Mouse (Mus musculus) adrenal gland, postnatal 10 days (tissue): ENCODE measurements at regions not wholly inside any gene's neighbourhood (a gene's known extent, or its start where the extent isn't known, plus 50 kb on each side); places are given as distances from the start of the nearest gene placed in this dataset.

ENCODE experiments used
- DNase-seq: peaks from one replicate; pipeline ENCODE4 v3.0.0; 2021; ENCODE audit warnings: mixed read lengths

- no peak for DNase-seq
Measured at GRCm38 (mm10) chr4:95155178-95155577, 103.2 kb upstream of the Jun start.

GRCm38 (mm10) chr4:95155796-95156195, 103.8 kb upstream of the Jun start:
- DNase-seq = no peak

GRCm38 (mm10) chr4:95156451-95157271, 104.6 kb upstream of the Jun start:
- peak; percentile 73 for DNase-seq

GRCm38 (mm10) chr4:95157653-95158430, 105.8 kb upstream of the Jun start:
- DNase-seq = no peak

- DNase-seq = peak; percentile 25
Measured at GRCm38 (mm10) chr4:95158632-95159424, 106.8 kb upstream of the Jun start.

GRCm38 (mm10) chr4:95159821-95160220, 107.8 kb upstream of the Jun start:
- DNase-seq = no peak

- no peak for DNase-seq
Measured at GRCm38 (mm10) chr4:95160465-95160864, 108.4 kb upstream of the Jun start.

GRCm38 (mm10) chr4:95160912-95161669, 109.1 kb upstream of the Jun start:
- peak; percentile 96 for DNase-seq

- DNase-seq = no peak
Measured at GRCm38 (mm10) chr4:95161670-95162020, 109.6 kb upstream of the Jun start.

GRCm38 (mm10) chr4:95162386-95163090, 110.5 kb upstream of the Jun start:
- DNase-seq = no peak

- no peak for DNase-seq
Measured at GRCm38 (mm10) chr4:95163403-95163802, 111.4 kb upstream of the Jun start.

- DNase-seq = no peak
Measured at GRCm38 (mm10) chr4:95166503-95166902, 114.5 kb upstream of the Jun start.

GRCm38 (mm10) chr4:95167216-95167615, 115.2 kb upstream of the Jun start:
- DNase-seq = no peak

GRCm38 (mm10) chr4:95169702-95170101, 117.7 kb upstream of the Jun start:
- no peak for DNase-seq

- DNase-seq = no peak
Measured at GRCm38 (mm10) chr4:95177753-95178152, 125.7 kb upstream of the Jun start.

GRCm38 (mm10) chr4:95178467-95178866, 126.4 kb upstream of the Jun start:
- DNase-seq = no peak

GRCm38 (mm10) chr4:95178900-95179299, 126.9 kb upstream of the Jun start:
- DNase-seq = no peak

GRCm38 (mm10) chr4:95180446-95180845, 128.4 kb upstream of the Jun start:
- DNase-seq = no peak

GRCm38 (mm10) chr4:95180999-95181398, 129.0 kb upstream of the Jun start:
- no peak for DNase-seq

GRCm38 (mm10) chr4:95184180-95184579, 132.2 kb upstream of the Jun start:
- no peak for DNase-seq
